Mouse (Mus musculus) right cerebral cortex, postnatal 4 days (tissue): ENCODE measurements around the gene Vmn2r23.
"Not testable (repeated sequence)": the region's sequence is repeated elsewhere in the genome, so short reads cannot be mapped to it uniquely, and the experiment has no call there.

Source experiments
- DNase-seq: peaks from one replicate; pipeline ENCODE4 v3.0.0-alpha.2; 2022

Gene Vmn2r23

DNA sequence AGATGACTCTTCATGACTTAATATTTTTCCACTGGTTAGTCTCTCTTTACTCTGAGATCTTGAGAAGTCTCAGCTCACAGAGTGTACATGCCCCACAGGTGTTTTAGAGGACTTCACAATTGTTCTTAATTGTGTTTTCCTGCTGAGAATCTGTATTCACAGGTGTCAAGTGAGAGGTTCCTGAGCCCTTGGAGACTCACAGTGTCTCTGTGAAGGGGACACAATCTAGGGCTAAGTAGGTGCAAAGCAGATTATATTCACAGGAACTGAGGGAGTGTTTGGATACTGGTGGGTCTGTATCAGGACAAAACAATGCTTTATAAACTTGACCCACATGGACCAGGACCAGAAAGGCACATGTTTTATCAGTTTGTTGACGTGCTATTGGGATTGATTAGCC lies at the start of gene Vmn2r23:
Gene Vmn2r23 (plus strand): TSS at position 301 of the 400 bp plus-strand sequence.
- DNase-seq: no peak

DNA sequence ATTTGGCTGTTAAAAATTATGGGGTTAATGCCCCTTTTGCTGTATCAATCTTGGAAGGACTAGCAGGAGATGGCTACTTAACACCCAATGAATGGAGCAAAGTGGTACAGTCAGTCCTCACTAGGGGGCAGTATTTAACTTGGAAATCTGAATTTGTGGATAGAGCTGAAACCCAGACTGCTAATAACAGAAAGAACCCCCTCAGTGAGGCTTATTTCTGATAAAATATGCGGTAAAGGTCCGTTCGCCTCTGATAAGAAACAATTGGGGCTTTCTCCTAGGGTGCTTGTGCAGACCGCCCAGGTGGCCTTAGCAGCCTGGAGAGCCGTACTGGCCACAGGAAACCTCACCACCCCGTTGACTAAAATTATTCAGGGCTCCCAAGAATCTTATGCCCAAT lies 45.4 kb upstream of the Vmn2r23 start:
- no peak for DNase-seq

DNA sequence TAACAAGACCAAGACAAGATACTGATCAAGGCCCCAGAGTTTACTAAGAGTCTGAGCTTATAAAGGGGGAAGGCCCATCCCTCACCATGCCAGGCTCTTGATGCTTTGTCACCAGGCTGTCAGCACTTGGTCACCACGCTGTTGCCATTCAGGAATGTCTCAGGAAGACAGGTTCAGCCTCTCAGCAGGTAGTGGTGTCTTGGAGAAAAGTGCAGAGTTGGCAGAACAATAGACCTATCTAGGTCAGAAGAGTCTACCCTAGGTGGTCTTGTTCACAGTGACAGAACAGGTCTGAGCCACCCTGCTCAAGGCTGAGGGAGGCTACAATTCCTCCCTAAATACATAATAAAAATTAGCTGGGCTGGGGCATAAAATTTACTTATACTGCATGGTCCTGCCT lies 5.8 kb upstream of the Vmn2r23 start:
- DNase-seq: not testable (repeated sequence)

DNA sequence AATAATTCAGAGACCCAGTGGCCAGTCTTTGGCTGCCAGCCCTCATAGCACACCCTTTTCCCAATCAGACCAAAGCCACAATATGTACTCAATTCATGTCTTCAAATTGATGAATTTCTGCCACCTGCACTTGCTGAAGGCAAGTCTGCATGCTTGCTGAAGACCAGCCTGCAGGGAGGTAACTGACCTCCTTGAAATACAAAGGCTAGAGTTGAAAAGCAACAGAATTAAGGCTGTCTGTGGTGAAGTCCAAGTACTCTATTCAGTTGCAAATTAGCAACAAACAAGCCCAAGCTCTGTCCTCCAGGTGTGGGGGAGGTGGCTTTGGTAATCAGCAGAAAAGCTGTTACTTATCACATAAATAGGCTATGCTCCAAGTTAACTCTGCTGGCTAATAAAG lies 5.3 kb upstream of the Vmn2r23 start:
- DNase-seq: no peak

DNA sequence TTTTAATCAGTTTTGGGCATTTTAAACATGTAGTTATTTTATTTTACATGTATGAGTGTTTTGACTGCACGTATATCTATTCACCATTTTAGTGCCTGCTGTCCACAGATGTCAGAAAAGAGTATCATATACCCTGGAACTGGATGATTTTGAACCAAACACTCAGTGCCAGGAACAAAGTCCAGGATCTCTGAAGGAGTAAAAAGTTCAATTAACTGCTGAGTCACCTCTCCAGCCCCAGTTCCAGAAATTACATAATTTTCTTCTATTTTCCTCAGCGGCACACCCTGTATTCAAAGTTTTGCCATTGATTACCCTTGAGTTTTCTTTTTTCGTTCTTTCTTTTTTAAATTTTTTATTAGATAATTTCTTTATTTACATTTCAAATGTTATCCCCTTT lies 67.6 kb downstream of the Vmn2r23 start:
- DNase-seq: no peak

DNA sequence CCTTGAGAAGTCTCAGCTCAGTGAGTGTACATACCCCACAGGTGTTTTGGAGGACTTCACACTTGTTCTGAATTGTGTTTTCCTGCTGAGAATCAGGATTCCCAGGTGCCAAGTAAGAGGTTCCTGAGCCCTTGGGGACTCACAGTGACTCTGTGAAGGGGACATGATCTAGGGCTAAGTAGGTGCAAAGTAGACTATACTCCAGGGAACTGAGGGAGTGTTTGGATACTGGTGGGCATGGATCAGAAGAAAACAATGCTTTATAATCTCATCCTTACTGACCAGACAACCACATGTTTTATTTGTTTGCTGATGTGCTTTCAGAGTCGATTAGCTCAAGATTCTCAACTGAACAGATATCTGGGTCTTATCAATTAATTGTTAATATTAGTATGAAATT lies 76.1 kb downstream of the Vmn2r23 start, which contains the start of gene Vmn2r24:
Gene Vmn2r24 (plus strand): TSS at position 301 of the 400 bp plus-strand sequence.
- no peak for DNase-seq

DNA sequence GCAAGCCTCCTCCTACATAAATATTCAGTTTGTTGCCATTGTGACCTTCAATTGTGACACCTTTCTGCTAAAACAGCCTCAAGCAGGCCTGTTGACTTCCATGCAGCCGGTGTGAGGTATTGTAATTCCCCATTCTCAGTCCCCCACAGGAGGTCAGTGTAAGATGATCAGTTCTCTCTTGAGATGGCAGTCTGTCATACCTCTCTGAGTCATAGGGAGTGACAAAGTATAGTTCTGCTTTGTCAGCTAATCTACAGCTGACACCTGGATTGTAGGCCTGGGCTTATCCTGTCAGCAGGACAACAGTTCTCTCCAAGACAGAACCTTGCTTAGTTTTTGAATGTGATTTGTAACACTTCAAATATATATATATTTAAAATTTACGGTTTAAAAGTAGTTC lies 82.4 kb downstream of the Vmn2r23 start:
- no peak for DNase-seq

DNA sequence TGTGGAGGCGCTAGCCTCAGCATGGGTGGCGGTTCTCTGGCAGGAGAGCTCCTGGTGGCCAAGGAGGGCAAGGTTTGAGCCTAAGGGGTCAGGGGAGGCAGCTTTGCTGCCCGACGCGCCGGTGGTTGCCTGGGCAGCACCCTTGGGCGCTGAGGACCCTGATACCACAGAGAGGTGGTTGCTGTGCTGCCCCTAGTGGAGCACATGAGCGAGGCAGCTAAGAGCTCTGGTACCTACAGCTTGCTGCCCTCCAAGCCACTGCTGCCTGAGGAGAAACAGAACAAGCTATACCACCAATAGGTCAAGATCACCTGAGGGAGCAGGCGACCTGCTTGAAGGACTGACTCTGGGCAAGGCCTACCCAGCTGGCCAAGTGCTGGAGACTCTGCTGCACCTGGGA lies 91.3 kb downstream of the Vmn2r23 start:
- DNase-seq: no peak
